Mouse (Mus musculus): ENCODE data around the gene Zfp324. TPM values are rescaled to one million over a fixed set of nuclear protein-coding genes. Genes with fewer than 3 reads are reported as not detected.
A peak's percentile ranks its signal among the peaks of the same experiment; 100 is the strongest.

The Zfp324 gene
- polyA plus RNA-seq, 1 experiment from 2014 or later, result 14.2 TPM

GRCm38 (mm10) chr7:12977682-12978389 lies 12.2 kb downstream of the Zfp324 start, which contains the start of gene Zfp446:
Gene Zfp446, plus strand, starts transcription at chr7:12977848.
- peaks cover 14% of the 10 kb centered on the region for H3K4me1 ChIP-seq
- no peaks in the 10 kb centered on the region for H3K9me3 ChIP-seq
- under 1% methylated on average over 49 of the region's 49 CpGs for WGBS
- H3K27ac ChIP-seq, result peak within 1 kb of the TSS; percentile 94
- peak within 1 kb of the TSS; percentile 78 for H3K4me2 ChIP-seq
- peaks cover 16% of the 10 kb centered on the region for H3K36me3 ChIP-seq
- peak within 1 kb of the TSS; percentile 63 for H3K4me3 ChIP-seq
- H3K9ac ChIP-seq, result peak within 1 kb of the TSS; percentile 76
- ATAC-seq (ENCODE audit: insufficient number of reproducible peaks, insufficient read depth, low FRiP score, low TSS enrichment, low read depth), result peak; percentile 98
- no peaks in the 10 kb centered on the region for H3K27me3 ChIP-seq

- Histone ChIP-seq H3K9me3 (no peaks in the 10 kb centered on the region), H3K4me1 (peaks cover 14% of the 10 kb centered on the region), H3K4me3 (peak overlapping the region; percentile 63; the same call in 1 of the 2 replicates), H3K27ac (peak overlapping the region; percentile 94; the same call in 1 of the 2 replicates), H3K9ac (0 out of 2 replicates have a peak overlapping the region, but pooled peaks have one; percentile 76), H3K27me3 (no peaks in the 10 kb centered on the region), H3K36me3 (peaks cover 11% of the 10 kb centered on the region), H3K4me2 (peak overlapping the region; percentile 78)
- WGBS, result 84% methylated on average over 18 of the region's 18 CpGs
- no peak for ATAC-seq (ENCODE audit: insufficient number of reproducible peaks, insufficient read depth, low FRiP score, low TSS enrichment, low read depth)
Observed at GRCm38 (mm10) chr7:12978931-12979722, 13.5 kb downstream of the Zfp324 start.

- Histone ChIP-seq H3K9me3 (no peaks in the 10 kb centered on the region), H3K4me3 (no peak overlapping the region), H3K27ac (no peak overlapping the region), H3K9ac (no peak overlapping the region), H3K36me3 (peaks cover 11% of the 10 kb centered on the region), H3K4me1 (peaks cover 14% of the 10 kb centered on the region), H3K4me2 (no peak overlapping the region), H3K27me3 (no peaks in the 10 kb centered on the region)
- ATAC-seq (ENCODE audit: insufficient number of reproducible peaks, insufficient read depth, low FRiP score, low TSS enrichment, low read depth), result no peak
- WGBS, result 69% methylated on average over 6 of the region's 6 CpGs
Observed at GRCm38 (mm10) chr7:12979776-12980175, 14.1 kb downstream of the Zfp324 start.

- no peak overlapping the region for H3K4me3 ChIP-seq
- no peak overlapping the region for H3K27ac ChIP-seq
- H3K9ac ChIP-seq, result no peak overlapping the region
- no peak overlapping the region for H3K4me2 ChIP-seq
- H3K36me3 ChIP-seq, result peaks cover 11% of the 10 kb centered on the region
- peaks cover 14% of the 10 kb centered on the region for H3K4me1 ChIP-seq
- H3K9me3 ChIP-seq, result no peaks in the 10 kb centered on the region
- no peaks in the 10 kb centered on the region for H3K27me3 ChIP-seq
- ATAC-seq (ENCODE audit: insufficient number of reproducible peaks, insufficient read depth, low FRiP score, low TSS enrichment, low read depth), result no peak
- 91% methylated on average over 7 of the region's 7 CpGs for WGBS
Observed at GRCm38 (mm10) chr7:12980291-12980690, 14.7 kb downstream of the Zfp324 start.

- H3K27me3 ChIP-seq, result no peaks in the 10 kb centered on the region
- H3K4me1 ChIP-seq, result no peaks in the 10 kb centered on the region
- 81% methylated on average over 1 of the region's 1 CpGs for WGBS
- H3K9me3 ChIP-seq, result no peaks in the 10 kb centered on the region
- H3K4me2 ChIP-seq, result no peak overlapping the region
- no peak overlapping the region for H3K4me3 ChIP-seq
- ATAC-seq (ENCODE audit: insufficient number of reproducible peaks, insufficient read depth, low FRiP score, low TSS enrichment, low read depth), result no peak
- peaks cover 11% of the 10 kb centered on the region for H3K36me3 ChIP-seq
- no peak overlapping the region for H3K27ac ChIP-seq
- H3K9ac ChIP-seq, result no peak overlapping the region
Observed at GRCm38 (mm10) chr7:12985724-12986123, 20.1 kb downstream of the Zfp324 start.

GRCm38 (mm10) chr7:12986906-12987305 lies 21.3 kb downstream of the Zfp324 start:
- H3K27me3 ChIP-seq, result no peaks in the 10 kb centered on the region
- ATAC-seq (ENCODE audit: insufficient number of reproducible peaks, insufficient read depth, low FRiP score, low TSS enrichment, low read depth), result no peak
- no peak overlapping the region for H3K9ac ChIP-seq
- no peaks in the 10 kb centered on the region for H3K4me1 ChIP-seq
- no peaks in the 10 kb centered on the region for H3K9me3 ChIP-seq
- H3K4me3 ChIP-seq, result no peak overlapping the region
- 89% methylated on average over 8 of the region's 8 CpGs for WGBS
- H3K4me2 ChIP-seq, result no peak overlapping the region
- H3K27ac ChIP-seq, result no peak overlapping the region
- H3K36me3 ChIP-seq, result peaks cover 6% of the 10 kb centered on the region

- Histone ChIP-seq H3K4me1 (no peaks in the 10 kb centered on the region), H3K9ac (no peak overlapping the region), H3K4me3 (no peak overlapping the region), H3K9me3 (no peaks in the 10 kb centered on the region), H3K4me2 (no peak overlapping the region), H3K27me3 (no peaks in the 10 kb centered on the region), H3K27ac (no peak overlapping the region), H3K36me3 (no peaks in the 10 kb centered on the region; the same call in 1 of the 2 replicates)
- ATAC-seq (ENCODE audit: insufficient number of reproducible peaks, insufficient read depth, low FRiP score, low TSS enrichment, low read depth), result no peak
- 82% methylated on average over 8 of the region's 8 CpGs for WGBS
Observed at GRCm38 (mm10) chr7:12987409-12988189, 22.0 kb downstream of the Zfp324 start.

GRCm38 (mm10) chr7:12992222-12992621 lies 26.6 kb downstream of the Zfp324 start:
- 4% methylated on average over 3 of the region's 3 CpGs for WGBS
- no peaks in the 10 kb centered on the region for H3K27me3 ChIP-seq
- ATAC-seq (ENCODE audit: insufficient number of reproducible peaks, insufficient read depth, low FRiP score, low TSS enrichment, low read depth), result no peak
- H3K9me3 ChIP-seq, result no peaks in the 10 kb centered on the region
- H3K27ac ChIP-seq, result no peak overlapping the region
- no peak overlapping the region for H3K4me3 ChIP-seq
- H3K4me2 ChIP-seq, result no peak overlapping the region
- no peaks in the 10 kb centered on the region for H3K4me1 ChIP-seq
- H3K36me3 ChIP-seq, result no peaks in the 10 kb centered on the region
- H3K9ac ChIP-seq, result no peak overlapping the region

GRCm38 (mm10) chr7:12993148-12993547 lies 27.5 kb downstream of the Zfp324 start:
- no peak overlapping the region for H3K4me3 ChIP-seq
- 87% methylated on average over 10 of the region's 10 CpGs for WGBS
- no peak overlapping the region for H3K4me2 ChIP-seq
- H3K9ac ChIP-seq, result no peak overlapping the region
- no peak for ATAC-seq (ENCODE audit: insufficient number of reproducible peaks, insufficient read depth, low FRiP score, low TSS enrichment, low read depth)
- no peaks in the 10 kb centered on the region for H3K9me3 ChIP-seq
- H3K27ac ChIP-seq, result no peak overlapping the region
- no peaks in the 10 kb centered on the region for H3K36me3 ChIP-seq
- no peaks in the 10 kb centered on the region for H3K4me1 ChIP-seq
- H3K27me3 ChIP-seq, result no peaks in the 10 kb centered on the region

GRCm38 (mm10) chr7:12995862-12996261 lies 30.2 kb downstream of the Zfp324 start:
- H3K9ac ChIP-seq, result no peak overlapping the region
- no peaks in the 10 kb centered on the region for H3K9me3 ChIP-seq
- H3K27me3 ChIP-seq, result no peaks in the 10 kb centered on the region
- no peak overlapping the region for H3K27ac ChIP-seq
- H3K4me1 ChIP-seq, result no peaks in the 10 kb centered on the region
- H3K4me3 ChIP-seq, result no peak overlapping the region
- H3K36me3 ChIP-seq, result no peaks in the 10 kb centered on the region
- H3K4me2 ChIP-seq, result no peak overlapping the region
- ATAC-seq (ENCODE audit: insufficient number of reproducible peaks, insufficient read depth, low FRiP score, low TSS enrichment, low read depth), result no peak

GRCm38 (mm10) chr7:12997230-12997629 lies 31.6 kb downstream of the Zfp324 start:
- WGBS, result 70% methylated on average over 5 of the region's 5 CpGs
- Histone ChIP-seq H3K36me3 (no peaks in the 10 kb centered on the region), H3K4me1 (no peaks in the 10 kb centered on the region), H3K4me3 (no peak overlapping the region), H3K27me3 (no peaks in the 10 kb centered on the region), H3K27ac (no peak overlapping the region), H3K4me2 (no peak overlapping the region), H3K9me3 (no peaks in the 10 kb centered on the region), H3K9ac (no peak overlapping the region)
- no peak for ATAC-seq (ENCODE audit: insufficient number of reproducible peaks, insufficient read depth, low FRiP score, low TSS enrichment, low read depth)

All from embryonic facial prominence, embryonic 13.5 days (tissue).